Mouse (Mus musculus): ENCODE measurements around the gene Enoph1.

The Enoph1 gene

GRCm38 (mm10) chr5:100038714-100039601, 827 bp upstream of the Enoph1 start:
- no peak for DNase-seq (ENCODE audit: extremely low spot score, low read depth, low spot score)

GRCm38 (mm10) chr5:100040281-100040784, 548 bp downstream of the Enoph1 start:
- DNase-seq (ENCODE audit: extremely low spot score, low read depth, low spot score): no peak

- no peak for DNase-seq (ENCODE audit: extremely low spot score, low read depth, low spot score)
Observed at GRCm38 (mm10) chr5:100041272-100041671, 1.5 kb downstream of the Enoph1 start.

- DNase-seq (ENCODE audit: extremely low spot score, low read depth, low spot score): no peak
Observed at GRCm38 (mm10) chr5:100042467-100042866, 2.7 kb downstream of the Enoph1 start.

- no peak for DNase-seq (ENCODE audit: extremely low spot score, low read depth, low spot score)
Observed at GRCm38 (mm10) chr5:100043361-100043760, 3.6 kb downstream of the Enoph1 start.

- no peak for DNase-seq (ENCODE audit: extremely low spot score, low read depth, low spot score)
Observed at GRCm38 (mm10) chr5:100044030-100044429, 4.2 kb downstream of the Enoph1 start.

- DNase-seq (ENCODE audit: extremely low spot score, low read depth, low spot score): no peak
Observed at GRCm38 (mm10) chr5:100044621-100045020, 4.8 kb downstream of the Enoph1 start.

GRCm38 (mm10) chr5:100046096-100046495, 6.3 kb downstream of the Enoph1 start:
- no peak for DNase-seq (ENCODE audit: extremely low spot score, low read depth, low spot score)

GRCm38 (mm10) chr5:100047143-100047640, 7.4 kb downstream of the Enoph1 start:
- DNase-seq (ENCODE audit: extremely low spot score, low read depth, low spot score): no peak

- no peak for DNase-seq (ENCODE audit: extremely low spot score, low read depth, low spot score)
Observed at GRCm38 (mm10) chr5:100047871-100048270, 8.1 kb downstream of the Enoph1 start.

- DNase-seq (ENCODE audit: extremely low spot score, low read depth, low spot score): no peak
Observed at GRCm38 (mm10) chr5:100049904-100050303, 10.1 kb downstream of the Enoph1 start.

- DNase-seq (ENCODE audit: extremely low spot score, low read depth, low spot score): no peak
Observed at GRCm38 (mm10) chr5:100052728-100053127, 12.9 kb downstream of the Enoph1 start.

- DNase-seq (ENCODE audit: extremely low spot score, low read depth, low spot score): no peak
Observed at GRCm38 (mm10) chr5:100054807-100055547, 15.2 kb downstream of the Enoph1 start.

GRCm38 (mm10) chr5:100055866-100056369, 16.1 kb downstream of the Enoph1 start:
- DNase-seq (ENCODE audit: extremely low spot score, low read depth, low spot score): no peak

GRCm38 (mm10) chr5:100057461-100058209, 17.9 kb downstream of the Enoph1 start:
- no peak for DNase-seq (ENCODE audit: extremely low spot score, low read depth, low spot score)

GRCm38 (mm10) chr5:100058729-100059128, 18.9 kb downstream of the Enoph1 start:
- no peak for DNase-seq (ENCODE audit: extremely low spot score, low read depth, low spot score)

- DNase-seq (ENCODE audit: extremely low spot score, low read depth, low spot score): no peak
Observed at GRCm38 (mm10) chr5:100059326-100059725, 19.5 kb downstream of the Enoph1 start.

- DNase-seq (ENCODE audit: extremely low spot score, low read depth, low spot score): no peak
Observed at GRCm38 (mm10) chr5:100060876-100061275, 21.1 kb downstream of the Enoph1 start.

- no peak for DNase-seq (ENCODE audit: extremely low spot score, low read depth, low spot score)
Observed at GRCm38 (mm10) chr5:100067579-100067978, 27.8 kb downstream of the Enoph1 start.

- no peak for DNase-seq (ENCODE audit: extremely low spot score, low read depth, low spot score)
Observed at GRCm38 (mm10) chr5:100069526-100069925, 29.7 kb downstream of the Enoph1 start.

GRCm38 (mm10) chr5:100070255-100070654, 30.5 kb downstream of the Enoph1 start:
- DNase-seq (ENCODE audit: extremely low spot score, low read depth, low spot score): no peak

Measured in hindlimb bud, embryonic 11.5 days (tissue).